Mouse (Mus musculus) neural tube, embryonic 12.5 days (tissue): ENCODE measurements around the gene Setd4. TPM values are rescaled to one million over a fixed set of nuclear protein-coding genes. Genes with fewer than 3 reads are reported as not detected.
"Not testable (repeated sequence)": the region's sequence is repeated elsewhere in the genome, so short reads cannot be mapped to it uniquely, and the experiment has no call there.

Experiments
- ATAC-seq: fragments of 200-750 bp; cut with Nextera tagmentation; 2 replicates; pipeline ENCODE4 v1.8.0; 2017; ENCODE audit warnings: low read depth, mild to moderate bottlenecking, moderate TSS enrichment, moderate library complexity; ENCODE audit not compliant: low FRiP score
- H3K27ac ChIP-seq: fragments of 300-500 bp; sonication (generic); 2 replicates; pipeline ENCODE4 v1.5.1; 2016
- H3K27me3 ChIP-seq: fragments of 300-500 bp; sonication (generic); replicated peaks from 2 replicates; pipeline ENCODE4 v1.6.1; 2016; ENCODE audit warnings: mild to moderate bottlenecking
- H3K36me3 ChIP-seq: fragments of 300-500 bp; sonication (generic); 2 replicates; pipeline ENCODE4 v1.6.1; 2016; ENCODE audit warnings: mild to moderate bottlenecking
- H3K4me1 ChIP-seq: fragments of 300-500 bp; sonication (generic); 2 replicates; pipeline ENCODE4 v1.6.1; 2016
- H3K4me2 ChIP-seq: fragments of 300-500 bp; sonication (generic); replicated peaks from 2 replicates; pipeline ENCODE4 v1.6.1; 2016; ENCODE audit warnings: mild to moderate bottlenecking
- H3K4me3 ChIP-seq: fragments of 300-500 bp; sonication (generic); 2 replicates; pipeline ENCODE4 v1.5.1; 2016
- H3K9ac ChIP-seq: fragments of 300-500 bp; sonication (generic); 2 replicates; pipeline ENCODE4 v1.6.1; 2016; ENCODE audit warnings: mild to moderate bottlenecking
- H3K9me3 ChIP-seq: fragments of 300-500 bp; sonication (generic); 2 replicates; pipeline ENCODE4 v1.6.1; 2016; ENCODE audit warnings: mild to moderate bottlenecking
- WGBS: fragments of 180-500 bp; shearing (Covaris S2); methylation state at CpG from one replicate; pipeline ENCODE4 v1.1.7; 2016; 5-methylcytosine and 5-hydroxymethylcytosine counted together
- polyA plus RNA-seq: library from polyadenylated mRNA; unstranded; fragments of >200 nt; fragmentation: Nextera tagmentation; extraction: Ambion mirVana; gene quantifications from 2 replicates; pipeline ENCODE4 v1.2.1, GENCODE M21; 2016

The Setd4 gene
- 14.3 and 14.4 TPM in 2 replicates for polyA plus RNA-seq

GRCm38 (mm10) chr16:93603439-93604212 is at the start of gene Setd4:
Setd4 (minus strand) TSS chr16:93604063.
- Histone ChIP-seq H3K4me2 (peak within 1 kb of the TSS; percentile 87), H3K36me3 (0 out of 2 replicates have a peak, but pooled peaks cover 3% of the 10 kb centered on the region), H3K9me3 (no peaks in the 10 kb centered on the region), H3K27me3 (no peaks in the 10 kb centered on the region), H3K27ac (peak within 1 kb of the TSS; percentile 87), H3K4me3 (peak within 1 kb of the TSS; percentile 55), H3K4me1 (peaks cover 9% of the 10 kb centered on the region), H3K9ac (peak within 1 kb of the TSS; percentile 71)
- ATAC-seq: peak; percentile 89
- WGBS: 2% methylated on average over 55 of the region's 55 CpGs

DNA sequence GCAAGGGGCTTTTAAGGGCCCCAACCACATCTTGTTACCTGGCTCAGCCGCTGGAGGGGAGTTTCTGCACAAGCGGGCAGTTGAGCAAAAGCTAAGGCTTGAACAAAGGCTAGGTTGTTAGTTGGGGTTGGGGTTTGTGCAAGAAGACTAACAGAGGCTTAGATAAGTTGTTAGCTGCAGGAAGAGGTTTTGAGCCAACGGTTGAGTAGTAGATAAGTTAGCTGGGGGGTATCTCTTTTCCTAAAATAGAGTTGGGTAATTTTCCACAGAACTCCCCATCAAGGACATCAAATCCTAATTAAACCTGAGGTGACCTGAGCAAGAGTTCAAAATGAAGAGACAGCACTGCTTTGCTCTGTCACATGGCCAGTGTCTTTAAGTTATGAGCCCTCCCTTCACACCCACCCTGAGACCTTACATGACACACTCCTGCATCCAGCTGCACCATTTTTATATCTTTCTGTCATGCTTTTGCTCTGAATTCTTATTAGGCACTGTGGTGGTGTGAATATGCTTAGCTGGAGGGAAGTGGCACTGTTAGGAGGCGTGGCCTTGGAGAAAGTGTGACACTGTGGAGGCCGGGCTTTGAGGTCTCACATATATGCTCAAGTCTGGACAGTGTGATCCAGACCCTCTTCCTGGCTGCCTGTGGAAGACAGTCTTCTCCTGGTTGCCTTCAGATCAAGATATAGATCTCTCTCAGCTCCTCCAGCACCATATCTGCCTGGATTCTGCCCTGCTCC is 44.7 kb upstream of the Setd4 start:
- Histone ChIP-seq H3K4me1 (no peaks in the 10 kb centered on the region), H3K27me3 (no peaks in the 10 kb centered on the region), H3K27ac (no peak overlapping the region), H3K9me3 (no peaks in the 10 kb centered on the region), H3K9ac (no peak overlapping the region), H3K36me3 (no peaks in the 10 kb centered on the region), H3K4me2 (no peak overlapping the region), H3K4me3 (no peak overlapping the region)
- WGBS: 80% methylated on average over 5 of the region's 5 CpGs
- no peak for ATAC-seq

DNA sequence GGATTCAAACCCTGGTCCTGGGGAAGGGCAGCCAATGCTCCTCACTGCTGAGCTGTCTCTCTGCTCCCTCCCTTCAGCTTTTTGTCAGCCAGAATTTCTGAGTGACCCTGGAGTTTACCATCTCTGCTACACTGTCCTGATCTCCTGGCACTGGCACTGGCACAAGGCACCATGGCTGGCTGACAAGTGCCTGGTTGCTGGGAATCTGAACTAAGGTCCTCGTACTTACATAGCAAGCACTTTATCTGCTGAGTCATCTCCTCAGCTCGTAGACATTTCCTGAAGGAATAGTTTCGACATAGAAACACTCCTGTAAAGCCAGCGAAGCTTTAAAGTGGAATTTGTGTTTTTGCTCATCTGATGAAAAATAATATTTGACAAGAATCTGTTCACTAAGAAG is 40.1 kb upstream of the Setd4 start:
- no peak overlapping the region for H3K4me3 ChIP-seq
- no peak overlapping the region for H3K27ac ChIP-seq
- no peak overlapping the region for H3K9ac ChIP-seq
- no peaks in the 10 kb centered on the region for H3K9me3 ChIP-seq
- no peak for ATAC-seq
- H3K4me2 ChIP-seq: no peak overlapping the region
- no peaks in the 10 kb centered on the region for H3K27me3 ChIP-seq
- H3K4me1 ChIP-seq: no peaks in the 10 kb centered on the region
- WGBS: 85% methylated on average over 4 of the region's 4 CpGs
- H3K36me3 ChIP-seq: no peaks in the 10 kb centered on the region

GRCm38 (mm10) chr16:93627761-93628400 is 24.0 kb upstream of the Setd4 start, which contains the start of gene Gm5678:
Gm5678 (plus strand) TSS chr16:93628097.
- Histone ChIP-seq H3K4me1 (no peaks in the 10 kb centered on the region), H3K27ac (no peak within 1 kb of the TSS), H3K9ac (no peak within 1 kb of the TSS), H3K36me3 (no peaks in the 10 kb centered on the region), H3K27me3 (no peaks in the 10 kb centered on the region), H3K4me3 (no peak within 1 kb of the TSS), H3K9me3 (no peaks in the 10 kb centered on the region), H3K4me2 (no peak within 1 kb of the TSS)
- WGBS: 81% methylated on average over 23 of the region's 23 CpGs
- ATAC-seq: no peak

DNA sequence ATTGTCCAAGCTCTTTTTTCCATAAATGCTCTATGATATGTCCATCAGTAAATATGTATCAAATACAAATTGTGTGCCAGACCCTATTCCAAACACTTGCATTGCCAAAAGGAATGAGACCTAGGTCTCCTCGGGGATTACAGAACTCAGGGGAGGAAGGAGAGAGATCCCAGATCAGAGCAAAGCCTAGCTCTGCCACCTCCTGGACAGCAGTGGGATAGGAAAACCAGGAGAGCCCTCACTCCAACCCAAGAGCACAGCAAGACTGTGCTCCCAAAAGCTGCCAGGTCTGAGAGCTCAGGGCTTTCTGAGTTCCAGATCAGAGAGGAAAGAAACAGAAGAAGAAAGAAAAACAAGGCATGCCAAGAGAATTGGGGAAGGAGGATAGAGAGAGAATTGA is 22.9 kb upstream of the Setd4 start:
- WGBS: 19% methylated on average over 1 of the region's 1 CpGs

DNA sequence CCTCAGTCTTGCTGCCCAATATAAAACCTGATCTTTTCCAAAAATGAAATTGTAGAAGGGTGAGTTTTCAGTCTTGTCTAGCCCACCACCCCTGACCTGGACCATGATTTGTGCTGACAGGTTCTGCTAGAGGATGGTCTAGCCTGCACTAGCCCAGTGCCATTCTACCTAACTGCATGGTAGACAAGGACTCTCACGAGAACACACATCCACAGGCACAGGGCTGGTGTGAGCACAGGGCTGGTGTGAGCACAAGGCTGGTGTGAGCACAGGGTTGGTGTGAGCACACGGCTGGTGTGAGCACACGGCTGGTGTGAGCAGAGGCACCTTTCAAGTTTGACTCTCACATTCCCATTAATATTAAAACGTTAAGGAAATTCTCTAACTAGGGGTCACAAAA is 20.8 kb upstream of the Setd4 start:
- ATAC-seq: no peak
- no peaks in the 10 kb centered on the region for H3K27me3 ChIP-seq
- H3K36me3 ChIP-seq: no peaks in the 10 kb centered on the region
- H3K9me3 ChIP-seq: no peaks in the 10 kb centered on the region
- H3K4me2 ChIP-seq: no peak overlapping the region
- H3K4me1 ChIP-seq: no peaks in the 10 kb centered on the region
- WGBS: 85% methylated on average over 4 of the region's 4 CpGs
- no peak overlapping the region for H3K27ac ChIP-seq
- H3K4me3 ChIP-seq: no peak overlapping the region
- H3K9ac ChIP-seq: no peak overlapping the region

More for the DNA sequence above, 22.9 kb upstream of the Setd4 start:
- Histone ChIP-seq H3K4me1 (no peaks in the 10 kb centered on the region), H3K27ac (no peak overlapping the region), H3K9me3 (no peaks in the 10 kb centered on the region), H3K36me3 (no peaks in the 10 kb centered on the region), H3K4me3 (no peak overlapping the region), H3K27me3 (no peaks in the 10 kb centered on the region), H3K4me2 (no peak overlapping the region), H3K9ac (no peak overlapping the region)
- ATAC-seq: no peak

DNA sequence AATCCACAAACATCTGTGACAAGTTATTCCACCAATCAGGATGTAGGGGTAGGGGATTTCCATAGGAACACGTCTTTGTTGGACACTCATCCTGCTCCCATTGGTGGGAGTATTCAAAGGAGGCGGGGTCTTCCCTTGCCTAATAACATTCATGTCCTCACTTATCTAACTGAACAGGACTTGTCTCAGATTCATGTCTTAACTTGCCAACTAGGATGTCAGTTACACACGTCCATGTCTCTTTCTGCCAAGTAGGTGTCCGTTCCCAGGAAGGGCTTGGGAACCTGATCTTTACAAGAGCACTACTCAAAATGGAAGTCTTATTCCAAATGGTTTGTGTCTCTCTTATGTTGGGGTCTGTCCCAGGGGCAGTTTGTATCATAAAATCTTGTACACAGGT is 19.9 kb upstream of the Setd4 start:
- not testable (repeated sequence) for H3K27me3 ChIP-seq, H3K36me3 ChIP-seq, H3K9ac ChIP-seq, H3K4me2 ChIP-seq, H3K4me3 ChIP-seq, ATAC-seq, H3K9me3 ChIP-seq, H3K4me1 ChIP-seq, H3K27ac ChIP-seq
- WGBS: 91% methylated on average over 4 of the region's 4 CpGs

GRCm38 (mm10) chr16:93615118-93615870 is 11.4 kb upstream of the Setd4 start:
- H3K4me2 ChIP-seq: no peak overlapping the region
- no peak overlapping the region for H3K27ac ChIP-seq
- no peak overlapping the region for H3K9ac ChIP-seq
- no peaks in the 10 kb centered on the region for H3K27me3 ChIP-seq
- H3K4me3 ChIP-seq: no peak overlapping the region
- H3K4me1 ChIP-seq: no peaks in the 10 kb centered on the region
- H3K9me3 ChIP-seq: no peaks in the 10 kb centered on the region
- ATAC-seq: no peak
- WGBS: 39% methylated on average over 5 of the region's 5 CpGs
- peaks cover 3% of the 10 kb centered on the region; the same call in 1 of the 2 replicates for H3K36me3 ChIP-seq

GRCm38 (mm10) chr16:93610961-93611360 is 7.1 kb upstream of the Setd4 start:
- Histone ChIP-seq H3K27me3 (no peaks in the 10 kb centered on the region), H3K9me3 (no peaks in the 10 kb centered on the region), H3K9ac (no peak overlapping the region), H3K36me3 (peaks cover 3% of the 10 kb centered on the region; the same call in 1 of the 2 replicates), H3K4me2 (no peak overlapping the region), H3K4me1 (peaks cover 7% of the 10 kb centered on the region), H3K4me3 (no peak overlapping the region), H3K27ac (no peak overlapping the region)
- ATAC-seq: no peak
- 96% methylated on average over 4 of the region's 4 CpGs for WGBS

GRCm38 (mm10) chr16:93609796-93610195 is 5.9 kb upstream of the Setd4 start:
- H3K9me3 ChIP-seq: no peaks in the 10 kb centered on the region
- WGBS: 90% methylated on average over 4 of the region's 4 CpGs
- no peak overlapping the region for H3K4me2 ChIP-seq
- no peaks in the 10 kb centered on the region for H3K27me3 ChIP-seq
- no peak overlapping the region for H3K4me3 ChIP-seq
- H3K27ac ChIP-seq: no peak overlapping the region
- no peak overlapping the region for H3K9ac ChIP-seq
- no peak for ATAC-seq
- peaks cover 3% of the 10 kb centered on the region; the same call in 1 of the 2 replicates for H3K36me3 ChIP-seq
- H3K4me1 ChIP-seq: peaks cover 9% of the 10 kb centered on the region

GRCm38 (mm10) chr16:93608731-93609130 is 4.9 kb upstream of the Setd4 start:
- WGBS: 69% methylated on average over 8 of the region's 8 CpGs
- peak overlapping the region; percentile 68; the same call in 1 of the 2 replicates for H3K4me3 ChIP-seq
- no peak for ATAC-seq

More at GRCm38 (mm10) chr16:93608731-93609130, 4.9 kb upstream of the Setd4 start:
- Histone ChIP-seq H3K4me1 (peaks cover 15% of the 10 kb centered on the region), H3K9ac (no peak overlapping the region), H3K27ac (no peak overlapping the region), H3K27me3 (no peaks in the 10 kb centered on the region), H3K36me3 (peaks cover 3% of the 10 kb centered on the region; the same call in 1 of the 2 replicates), H3K9me3 (no peaks in the 10 kb centered on the region), H3K4me2 (peak overlapping the region; percentile 86)
